Mouse (Mus musculus): ENCODE measurements around the gene Cyth2. TPM values are rescaled to one million over a fixed set of nuclear protein-coding genes. Genes with fewer than 3 reads are reported as not detected.

Cyth2 gene
- total RNA-seq (2021), result 100 to 1,000 TPM; 138 to 150 TPM

- DNase-seq, result peak; percentile 98
Observed at GRCm38 (mm10) chr7:45813787-45814779, at the start of gene Cyth2. Cyth2 (minus strand) TSS chr7:45814581.

- DNase-seq, result no peak
Observed at GRCm38 (mm10) chr7:45862804-45863203, 48.4 kb upstream of the Cyth2 start.

GRCm38 (mm10) chr7:45859008-45859407 lies 44.6 kb upstream of the Cyth2 start:
- DNase-seq, result no peak

- no peak for DNase-seq
Observed at GRCm38 (mm10) chr7:45856950-45857901, 42.8 kb upstream of the Cyth2 start.

- DNase-seq, result no peak
Observed at GRCm38 (mm10) chr7:45853089-45853488, 38.7 kb upstream of the Cyth2 start.

- DNase-seq, result no peak
Observed at GRCm38 (mm10) chr7:45850661-45851060, 36.3 kb upstream of the Cyth2 start.

GRCm38 (mm10) chr7:45848447-45849027 lies 34.2 kb upstream of the Cyth2 start:
- DNase-seq, result no peak

- no peak for DNase-seq
Observed at GRCm38 (mm10) chr7:45842950-45843744, 28.8 kb upstream of the Cyth2 start.

- DNase-seq, result no peak
Observed at GRCm38 (mm10) chr7:45833924-45834323, 19.5 kb upstream of the Cyth2 start.

GRCm38 (mm10) chr7:45833148-45833790 lies 18.9 kb upstream of the Cyth2 start:
- no peak for DNase-seq

GRCm38 (mm10) chr7:45832428-45832827 lies 18.0 kb upstream of the Cyth2 start:
- DNase-seq, result no peak

- no peak for DNase-seq
Observed at GRCm38 (mm10) chr7:45831128-45831525, 16.7 kb upstream of the Cyth2 start.

- peak; percentile 84 to 87 for DNase-seq
Observed at GRCm38 (mm10) chr7:45830427-45831127, 16.2 kb upstream of the Cyth2 start, which contains the start of gene Grwd1. Grwd1 (minus strand) TSS chr7:45830944.

- DNase-seq, result no peak
Observed at GRCm38 (mm10) chr7:45826631-45827030, 12.2 kb upstream of the Cyth2 start.

- DNase-seq, result no peak
Observed at GRCm38 (mm10) chr7:45824598-45824997, 10.2 kb upstream of the Cyth2 start, which contains the start of gene Kcnj14. Kcnj14 (minus strand) TSS chr7:45824782.

GRCm38 (mm10) chr7:45820913-45821312 lies 6.5 kb upstream of the Cyth2 start:
- DNase-seq, result no peak

- no peak for DNase-seq
Observed at GRCm38 (mm10) chr7:45819843-45820242, 5.5 kb upstream of the Cyth2 start.

GRCm38 (mm10) chr7:45815984-45816351 lies 1.6 kb upstream of the Cyth2 start:
- DNase-seq, result no peak

GRCm38 (mm10) chr7:45815323-45815983 lies 1.1 kb upstream of the Cyth2 start:
- no peak for DNase-seq

- no peak for DNase-seq
Observed at GRCm38 (mm10) chr7:45814841-45815240, 460 bp upstream of the Cyth2 start.
